Mouse (Mus musculus): Measurements from ENCODE around the gene Fgfr2. TPM values are rescaled to one million over a fixed set of nuclear protein-coding genes. Genes with fewer than 3 reads are reported as not detected.
A peak's percentile ranks its signal among the peaks of the same experiment; 100 is the strongest.

Gene Fgfr2
- polyA plus RNA-seq, 1 experiment from 2014 or later: 20.3 TPM

DNA sequence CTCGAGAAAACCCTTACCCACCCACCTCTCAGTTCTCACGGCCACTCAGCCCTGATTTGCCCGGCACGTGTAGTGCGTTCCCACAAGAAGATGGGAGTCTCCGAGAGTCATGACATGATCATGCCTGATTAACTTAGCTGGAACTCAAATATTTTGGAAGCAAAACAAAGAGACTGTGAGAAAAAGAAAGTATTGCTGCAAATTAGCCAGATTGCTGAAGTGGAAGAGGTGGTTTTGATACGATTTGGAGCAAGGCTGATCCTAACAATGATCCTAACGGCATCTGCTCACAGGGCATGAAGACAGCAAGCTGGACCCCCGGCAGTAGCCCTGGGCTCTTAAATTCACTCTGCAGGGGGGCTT lies 2833.7 kb downstream of the Fgfr2 start:
- H3K27ac ChIP-seq (ENCODE audit: low read length): peak overlapping the region; percentile 74

DNA sequence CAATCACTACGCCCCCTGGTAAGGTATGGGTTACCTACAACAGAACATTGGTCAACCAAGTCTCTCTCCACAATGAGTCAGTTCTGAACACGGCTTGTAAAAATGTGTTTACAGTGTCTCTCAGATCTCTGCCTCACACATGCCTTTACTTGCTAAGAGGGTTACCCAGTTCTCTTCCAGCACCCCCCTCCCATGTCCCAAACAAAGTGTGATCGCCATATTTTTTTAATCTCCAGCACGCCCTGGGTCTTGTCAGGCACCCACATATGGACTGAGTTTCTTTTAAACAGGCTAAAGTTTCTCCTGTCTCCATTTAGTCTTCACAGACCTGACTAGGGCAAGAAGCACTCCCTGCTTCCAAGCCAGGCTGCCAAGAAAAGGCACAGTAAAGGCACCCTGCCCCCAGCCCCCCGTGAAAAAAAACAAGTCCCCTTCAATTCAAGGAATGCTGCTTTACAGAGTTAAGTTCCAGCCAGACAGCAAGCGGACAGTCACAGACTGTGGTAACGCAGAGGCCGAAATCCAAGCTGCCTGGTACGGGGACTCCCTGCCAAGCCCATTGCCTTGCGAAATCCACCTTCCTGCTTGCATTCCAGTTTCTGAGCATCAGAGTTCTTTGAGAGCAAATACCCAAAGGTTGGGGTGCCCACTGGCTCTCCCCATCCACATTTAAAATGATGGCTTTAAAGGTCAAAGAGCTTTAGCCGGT lies 2834.3 kb downstream of the Fgfr2 start:
- H3K9ac ChIP-seq (ENCODE audit: low read length): no peak overlapping the region
- peak overlapping the region; percentile 74 for H3K27ac ChIP-seq (ENCODE audit: low read length)
- no peak for ATAC-seq (replicated peaks; ENCODE audit: extremely low read depth, insufficient read depth, low FRiP score)
- H3K36me3 ChIP-seq (ENCODE audit: control insufficient read depth, insufficient read depth): no peaks in the 10 kb centered on the region
- 57% methylated on average over 11 of the region's 11 CpGs for WGBS
- no peak overlapping the region for H3K4me3 ChIP-seq (ENCODE audit: low read length)
- H3K4me1 ChIP-seq (ENCODE audit: control insufficient read depth, insufficient read depth, low read length): peaks cover 31% of the 10 kb centered on the region
- no peaks in the 10 kb centered on the region for H3K9me3 ChIP-seq (replicated peaks; ENCODE audit: control insufficient read depth, low read length)
- H3K4me2 ChIP-seq (ENCODE audit: low read depth, low read length): peak overlapping the region; percentile 4; the same call in 1 of the 2 replicates
- peaks cover 2% of the 10 kb centered on the region; the same call in 1 of the 2 replicates for H3K27me3 ChIP-seq (ENCODE audit: control insufficient read depth, insufficient read depth, low read length)

More for the DNA sequence above, 2833.7 kb downstream of the Fgfr2 start:
- ATAC-seq (replicated peaks; ENCODE audit: extremely low read depth, insufficient read depth, low FRiP score): no peak
- H3K9me3 ChIP-seq (replicated peaks; ENCODE audit: control insufficient read depth, low read length): no peaks in the 10 kb centered on the region
- peaks cover 2% of the 10 kb centered on the region; the same call in 1 of the 2 replicates for H3K27me3 ChIP-seq (ENCODE audit: control insufficient read depth, insufficient read depth, low read length)
- H3K4me2 ChIP-seq (ENCODE audit: low read depth, low read length): peak overlapping the region; percentile 4; the same call in 1 of the 2 replicates
- H3K9ac ChIP-seq (ENCODE audit: low read length): no peak overlapping the region
- H3K4me1 ChIP-seq (ENCODE audit: control insufficient read depth, insufficient read depth, low read length): peaks cover 31% of the 10 kb centered on the region
- H3K36me3 ChIP-seq (ENCODE audit: control insufficient read depth, insufficient read depth): no peaks in the 10 kb centered on the region
- no peak overlapping the region for H3K4me3 ChIP-seq (ENCODE audit: low read length)
- WGBS: 46% methylated on average over 9 of the region's 9 CpGs

DNA sequence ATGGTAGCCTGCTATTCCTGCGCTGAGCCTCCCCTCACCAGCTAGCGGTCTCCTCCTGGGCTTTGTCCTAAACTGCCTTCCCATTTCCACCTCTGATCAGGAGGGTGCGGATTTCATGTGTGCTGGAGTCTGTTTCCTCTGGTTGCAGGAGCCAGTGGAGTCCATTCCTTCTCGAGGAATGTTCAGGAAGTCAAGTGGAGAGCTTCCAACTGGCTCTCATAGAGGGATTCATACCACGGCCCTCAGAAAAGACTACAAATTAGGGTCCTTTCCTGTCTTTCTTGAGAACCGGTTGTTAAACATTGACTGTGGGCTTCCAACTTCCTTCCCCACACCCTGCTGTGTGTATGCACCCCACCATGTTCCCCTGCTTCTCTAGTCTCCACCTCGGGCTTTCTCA lies 2834.9 kb downstream of the Fgfr2 start:
- Histone ChIP-seq H3K9me3 (replicated peaks; ENCODE audit: control insufficient read depth, low read length) (no peaks in the 10 kb centered on the region), H3K27me3 (ENCODE audit: control insufficient read depth, insufficient read depth, low read length) (peaks cover 2% of the 10 kb centered on the region; the same call in 1 of the 2 replicates), H3K9ac (ENCODE audit: low read length) (no peak overlapping the region), H3K4me1 (ENCODE audit: control insufficient read depth, insufficient read depth, low read length) (peaks cover 31% of the 10 kb centered on the region), H3K36me3 (ENCODE audit: control insufficient read depth, insufficient read depth) (no peaks in the 10 kb centered on the region), H3K4me2 (ENCODE audit: low read depth, low read length) (no peak overlapping the region), H3K4me3 (ENCODE audit: low read length) (no peak overlapping the region), H3K27ac (ENCODE audit: low read length) (peak overlapping the region; percentile 74)
- ATAC-seq (replicated peaks; ENCODE audit: extremely low read depth, insufficient read depth, low FRiP score): peak; percentile 34; the same call in 1 of the 2 replicates
- 48% methylated on average over 7 of the region's 7 CpGs for whole genome bisulfite sequencing

DNA sequence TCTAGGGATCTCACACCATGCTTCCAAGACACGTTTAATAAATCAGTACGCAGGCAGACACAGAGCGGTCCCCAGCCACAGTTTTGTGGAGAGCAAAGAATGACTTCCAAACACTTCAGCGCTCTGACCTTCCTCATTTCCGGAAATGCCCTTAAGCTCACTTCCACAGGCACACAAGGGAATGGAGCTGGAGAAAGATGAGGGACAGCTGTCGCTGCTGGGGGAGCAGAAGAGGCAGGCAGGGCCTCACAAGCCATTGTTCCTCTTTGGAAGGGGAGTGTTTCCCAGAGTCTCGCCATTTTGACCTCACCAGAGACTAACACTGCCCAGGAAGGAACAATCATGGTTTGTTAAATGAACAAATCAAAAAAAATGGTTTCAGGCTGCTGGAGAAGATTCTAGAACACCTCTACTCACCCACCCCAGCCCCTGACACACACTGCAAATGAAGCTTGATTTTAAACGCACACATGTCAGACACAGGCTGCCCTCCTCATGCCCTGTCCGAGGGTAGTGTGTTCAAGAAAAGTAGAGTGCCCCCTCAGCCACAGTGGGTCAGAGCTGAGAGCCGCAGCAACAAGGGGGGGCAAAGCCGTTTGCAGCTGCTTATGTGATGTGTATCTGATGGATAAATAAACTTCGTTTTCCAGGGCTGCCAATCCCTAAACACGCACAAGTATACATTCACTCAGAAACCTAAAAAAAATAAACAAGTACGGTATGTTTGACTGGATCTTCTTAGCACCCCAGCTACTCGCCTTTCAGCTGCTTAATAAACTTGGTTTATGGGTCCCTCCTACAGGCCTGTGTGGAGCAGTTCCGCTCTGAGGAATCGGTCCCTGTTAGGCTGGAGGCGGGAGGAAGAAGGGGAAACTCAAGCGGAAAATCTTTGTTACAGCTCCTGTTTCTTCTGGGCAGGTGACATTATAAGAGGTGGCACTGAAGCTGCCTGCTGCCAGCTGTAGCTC lies 2844.1 kb downstream of the Fgfr2 start:
- no peaks in the 10 kb centered on the region for H3K9me3 ChIP-seq (replicated peaks; ENCODE audit: control insufficient read depth, low read length)
- peak; percentile 28; the same call in 1 of the 2 replicates for ATAC-seq (replicated peaks; ENCODE audit: extremely low read depth, insufficient read depth, low FRiP score)
- 61% methylated on average over 19 of the region's 19 CpGs for WGBS
- 0 out of 2 replicates have a peak, but pooled peaks cover 2% of the 10 kb centered on the region for H3K4me1 ChIP-seq (ENCODE audit: control insufficient read depth, insufficient read depth, low read length)
- H3K36me3 ChIP-seq (ENCODE audit: control insufficient read depth, insufficient read depth): no peaks in the 10 kb centered on the region
- H3K27me3 ChIP-seq (ENCODE audit: control insufficient read depth, insufficient read depth, low read length): no peaks in the 10 kb centered on the region; the same call in 1 of the 2 replicates
- H3K4me2 ChIP-seq (ENCODE audit: low read depth, low read length): no peak overlapping the region
- no peak overlapping the region for H3K9ac ChIP-seq (ENCODE audit: low read length)
- H3K4me3 ChIP-seq (ENCODE audit: low read length): no peak overlapping the region
- H3K27ac ChIP-seq (ENCODE audit: low read length): peak overlapping the region; percentile 29; the same call in 1 of the 2 replicates

DNA sequence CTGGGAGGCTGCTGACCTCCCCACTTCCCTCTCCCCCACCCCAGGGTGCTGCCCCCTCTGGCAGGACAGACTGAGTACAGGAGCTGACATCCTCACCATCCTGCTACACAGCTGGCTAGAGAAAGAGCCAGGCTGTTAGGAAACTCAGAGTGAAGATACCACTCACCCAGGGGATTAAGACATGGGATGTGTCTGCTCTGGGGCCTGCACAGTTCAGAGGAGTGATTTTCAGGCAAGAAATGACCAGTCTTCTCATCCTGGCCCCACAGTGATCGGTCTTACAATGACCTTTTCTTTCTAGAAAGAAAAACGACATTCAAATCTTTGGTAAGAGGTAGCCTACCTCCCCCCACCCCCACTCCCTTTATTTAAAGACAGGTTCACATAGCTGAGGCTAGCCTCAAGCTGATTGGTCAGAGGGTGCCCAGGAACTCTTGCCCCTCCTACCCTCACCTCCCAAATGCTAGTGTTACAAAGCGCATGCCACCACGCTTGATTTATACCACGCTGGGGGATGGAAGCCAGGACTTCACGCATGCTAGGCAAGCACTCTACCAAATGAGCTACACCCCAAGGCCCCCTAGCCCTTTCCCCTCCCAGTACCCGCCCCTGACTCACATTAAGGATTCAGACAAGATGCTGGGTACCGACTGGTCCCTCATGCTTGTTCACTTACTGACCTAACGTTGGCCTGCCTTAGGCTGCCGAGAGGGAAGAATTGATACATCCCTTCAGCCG lies 2845.0 kb downstream of the Fgfr2 start:
- Histone ChIP-seq H3K27ac (ENCODE audit: low read length) (0 out of 2 replicates have a peak overlapping the region, but pooled peaks have one; percentile 29), H3K9ac (ENCODE audit: low read length) (no peak overlapping the region), H3K4me1 (ENCODE audit: control insufficient read depth, insufficient read depth, low read length) (0 out of 2 replicates have a peak, but pooled peaks cover 2% of the 10 kb centered on the region), H3K4me2 (ENCODE audit: low read depth, low read length) (no peak overlapping the region), H3K9me3 (replicated peaks; ENCODE audit: control insufficient read depth, low read length) (no peaks in the 10 kb centered on the region), H3K27me3 (ENCODE audit: control insufficient read depth, insufficient read depth, low read length) (no peaks in the 10 kb centered on the region; the same call in 1 of the 2 replicates), H3K36me3 (ENCODE audit: control insufficient read depth, insufficient read depth) (no peaks in the 10 kb centered on the region), H3K4me3 (ENCODE audit: low read length) (no peak overlapping the region)
- 72% methylated on average over 11 of the region's 11 CpGs for WGBS
- no peak for ATAC-seq (replicated peaks; ENCODE audit: extremely low read depth, insufficient read depth, low FRiP score)

DNA sequence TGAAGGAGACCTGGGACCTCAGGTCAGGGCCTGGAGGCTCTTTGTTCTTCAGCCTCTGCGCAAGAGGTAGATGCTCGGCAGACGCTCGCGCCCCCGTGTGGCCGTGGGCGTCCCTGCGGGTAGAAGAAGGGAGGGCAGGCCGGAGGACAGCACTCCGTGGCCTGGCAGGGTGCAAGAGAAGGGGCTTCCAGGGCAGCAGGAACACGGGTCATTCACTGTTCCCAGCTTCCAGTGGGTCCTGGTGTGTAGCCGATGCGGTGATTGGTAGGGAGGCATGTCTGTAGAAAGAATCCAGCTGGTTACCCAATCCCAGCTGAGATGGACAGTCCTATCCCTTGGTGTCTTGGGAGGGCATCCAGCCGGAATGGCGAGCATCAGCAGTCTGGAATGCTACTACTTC lies 2849.9 kb downstream of the Fgfr2 start:
- ATAC-seq (replicated peaks; ENCODE audit: extremely low read depth, insufficient read depth, low FRiP score): peak; percentile 52; the same call in 1 of the 2 replicates
- Histone ChIP-seq H3K27me3 (ENCODE audit: control insufficient read depth, insufficient read depth, low read length) (peaks cover 3% of the 10 kb centered on the region; the same call in 1 of the 2 replicates), H3K27ac (ENCODE audit: low read length) (no peak overlapping the region), H3K4me3 (ENCODE audit: low read length) (no peak overlapping the region), H3K9ac (ENCODE audit: low read length) (no peak overlapping the region), H3K4me2 (ENCODE audit: low read depth, low read length) (no peak overlapping the region), H3K9me3 (replicated peaks; ENCODE audit: control insufficient read depth, low read length) (no peaks in the 10 kb centered on the region), H3K36me3 (ENCODE audit: control insufficient read depth, insufficient read depth) (no peaks in the 10 kb centered on the region), H3K4me1 (ENCODE audit: control insufficient read depth, insufficient read depth, low read length) (no peaks in the 10 kb centered on the region)
- 11% methylated on average over 16 of the region's 16 CpGs for WGBS

DNA sequence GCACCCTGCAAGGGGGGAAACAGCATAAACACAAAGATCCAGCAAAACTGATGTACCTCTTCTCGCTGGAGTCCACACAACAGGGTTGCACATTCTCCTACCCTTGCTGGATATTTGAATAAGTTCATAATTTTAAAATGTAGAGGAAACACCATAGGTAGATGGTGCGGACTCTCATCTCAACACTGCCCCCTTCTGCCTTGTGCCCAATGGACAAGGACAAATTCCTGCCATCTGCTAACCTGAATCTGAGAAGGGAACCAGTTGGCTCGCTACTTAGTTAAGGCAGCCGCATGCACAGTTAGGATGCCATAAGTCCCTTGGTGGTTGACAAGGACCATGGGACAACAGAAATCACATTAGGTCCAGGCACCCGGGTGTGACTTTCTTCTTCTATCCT lies 2852.3 kb downstream of the Fgfr2 start:
- no peak for ATAC-seq (replicated peaks; ENCODE audit: extremely low read depth, insufficient read depth, low FRiP score)
- 85% methylated on average over 5 of the region's 5 CpGs for WGBS
- Histone ChIP-seq H3K9ac (ENCODE audit: low read length) (no peak overlapping the region), H3K4me3 (ENCODE audit: low read length) (no peak overlapping the region), H3K9me3 (replicated peaks; ENCODE audit: control insufficient read depth, low read length) (peaks cover 3% of the 10 kb centered on the region; the same call in 1 of the 2 replicates), H3K4me2 (ENCODE audit: low read depth, low read length) (no peak overlapping the region), H3K36me3 (ENCODE audit: control insufficient read depth, insufficient read depth) (no peaks in the 10 kb centered on the region), H3K4me1 (ENCODE audit: control insufficient read depth, insufficient read depth, low read length) (no peaks in the 10 kb centered on the region; the same call in 1 of the 2 replicates), H3K27me3 (ENCODE audit: control insufficient read depth, insufficient read depth, low read length) (0 out of 2 replicates have a peak, but pooled peaks cover 3% of the 10 kb centered on the region), H3K27ac (ENCODE audit: low read length) (no peak overlapping the region)

DNA sequence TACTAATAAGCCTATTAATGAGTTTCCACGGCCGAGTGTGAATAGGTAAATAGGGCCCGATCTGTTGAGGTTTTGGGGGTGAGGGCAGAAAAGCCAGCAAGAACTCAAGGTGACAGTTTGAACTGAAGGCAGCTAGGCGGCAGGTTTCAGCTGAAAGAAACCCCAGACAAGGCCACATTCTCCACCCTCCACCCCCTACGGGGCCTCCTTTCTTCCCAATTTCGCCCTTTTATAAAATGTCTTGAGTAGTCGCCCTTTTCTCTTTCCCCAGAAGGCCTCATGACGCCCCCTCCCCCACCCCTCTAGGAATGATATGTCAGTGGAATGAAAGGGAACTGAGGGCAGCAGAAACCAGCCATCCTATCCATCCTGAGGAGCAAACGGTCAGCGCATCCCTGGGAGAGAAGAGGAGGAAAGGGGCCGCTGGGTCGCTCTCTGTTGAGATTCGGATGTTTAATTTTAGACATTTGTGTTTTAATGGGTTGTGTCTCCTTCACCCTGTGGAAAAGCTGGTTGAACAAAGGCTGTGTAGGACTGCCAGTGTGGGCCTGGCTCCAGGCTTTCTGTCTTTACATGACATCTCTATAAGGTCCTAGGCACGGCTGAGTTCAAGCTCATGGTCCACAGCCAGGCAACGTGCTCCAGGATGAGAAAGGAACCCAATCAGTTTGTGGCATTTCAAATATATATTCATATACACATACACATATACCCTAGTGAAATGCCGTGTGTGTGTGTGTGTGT lies 2853.9 kb downstream of the Fgfr2 start:
- WGBS: 68% methylated on average over 16 of the region's 16 CpGs
- Histone ChIP-seq H3K4me1 (ENCODE audit: control insufficient read depth, insufficient read depth, low read length) (peaks cover 5% of the 10 kb centered on the region; the same call in 1 of the 2 replicates), H3K36me3 (ENCODE audit: control insufficient read depth, insufficient read depth) (no peaks in the 10 kb centered on the region), H3K9me3 (replicated peaks; ENCODE audit: control insufficient read depth, low read length) (peaks cover 3% of the 10 kb centered on the region; the same call in 1 of the 2 replicates), H3K4me3 (ENCODE audit: low read length) (no peak overlapping the region), H3K9ac (ENCODE audit: low read length) (no peak overlapping the region), H3K27me3 (ENCODE audit: control insufficient read depth, insufficient read depth, low read length) (0 out of 2 replicates have a peak, but pooled peaks cover 3% of the 10 kb centered on the region), H3K27ac (ENCODE audit: low read length) (no peak overlapping the region), H3K4me2 (ENCODE audit: low read depth, low read length) (no peak overlapping the region)
- no peak for ATAC-seq (replicated peaks; ENCODE audit: extremely low read depth, insufficient read depth, low FRiP score)
